Mouse (Mus musculus) kidney, postnatal 14 days (tissue): ENCODE results near the gene Aldh8a1.

Source experiments
- DNase-seq: peaks from one replicate; pipeline ENCODE4 v3.0.0; 2022; ENCODE audit warnings: mixed read lengths

The Aldh8a1 gene

GRCm38 (mm10) chr10:21420457-21421424 is 43.6 kb downstream of the Aldh8a1 start:
- peak; percentile 56 for DNase-seq

- DNase-seq: peak; percentile 39
Measured at GRCm38 (mm10) chr10:21426515-21426914, 49.4 kb downstream of the Aldh8a1 start.

GRCm38 (mm10) chr10:21427996-21428395 is 50.9 kb downstream of the Aldh8a1 start:
- DNase-seq: no peak

GRCm38 (mm10) chr10:21439268-21439667 is 62.2 kb downstream of the Aldh8a1 start:
- DNase-seq: no peak

GRCm38 (mm10) chr10:21441020-21441419 is 63.9 kb downstream of the Aldh8a1 start:
- DNase-seq: no peak

- no peak for DNase-seq
Measured at GRCm38 (mm10) chr10:21441690-21442089, 64.6 kb downstream of the Aldh8a1 start.

GRCm38 (mm10) chr10:21443646-21444324 is 66.7 kb downstream of the Aldh8a1 start:
- no peak for DNase-seq

GRCm38 (mm10) chr10:21444410-21444809 is 67.3 kb downstream of the Aldh8a1 start:
- DNase-seq: no peak
